Mouse (Mus musculus) intestine, postnatal 0 days (tissue): Measurements from ENCODE around the gene Vwa3a. TPM values are rescaled to one million over a fixed set of nuclear protein-coding genes. Genes with fewer than 3 reads are reported as not detected.

ENCODE experiments used
- ATAC-seq: fragments of 200-750 bp; cut with Nextera tagmentation; 2 replicates; pipeline ENCODE4 v1.8.0; 2017; ENCODE audit warnings: mild to moderate bottlenecking, moderate TSS enrichment, moderate library complexity
- H3K27ac ChIP-seq: fragments of 300-500 bp; sonication (generic); 2 replicates; pipeline ENCODE4 v1.5.1; 2014; ENCODE audit warnings: mild to moderate bottlenecking, low read depth, low read length, moderate library complexity
- H3K27me3 ChIP-seq: fragments of 300-500 bp; sonication (generic); replicated peaks from 2 replicates; pipeline ENCODE4 v1.6.1; 2014; ENCODE audit warnings: low read length, mixed read lengths; ENCODE audit not compliant: control insufficient read depth, insufficient read depth
- H3K36me3 ChIP-seq: fragments of 300-500 bp; sonication (generic); 2 replicates; pipeline ENCODE4 v1.6.1; 2014; ENCODE audit warnings: mild to moderate bottlenecking, moderate library complexity; ENCODE audit not compliant: control insufficient read depth, insufficient read depth
- H3K4me1 ChIP-seq: fragments of 300-500 bp; sonication (generic); replicated peaks from 2 replicates; pipeline ENCODE4 v1.6.1; 2014; ENCODE audit warnings: antibody characterized with exemption, low read length, mixed read lengths; ENCODE audit not compliant: control insufficient read depth, insufficient read depth
- H3K4me2 ChIP-seq: fragments of 300-500 bp; sonication (generic); replicated peaks from 2 replicates; pipeline ENCODE4 v1.6.1; 2014; ENCODE audit warnings: low read depth, mild to moderate bottlenecking, moderate library complexity
- H3K4me3 ChIP-seq: fragments of 300-500 bp; sonication (generic); 2 replicates; pipeline ENCODE4 v1.5.1; 2014; ENCODE audit warnings: low read depth, low read length
- H3K9ac ChIP-seq: fragments of 300-500 bp; sonication (generic); 2 replicates; pipeline ENCODE4 v1.6.1; 2014; ENCODE audit warnings: mild to moderate bottlenecking, low read depth, low read length
- H3K9me3 ChIP-seq: fragments of 300-500 bp; sonication (generic); 2 replicates; pipeline ENCODE4 v1.6.1; 2016; ENCODE audit warnings: mixed run types; ENCODE audit not compliant: control insufficient read depth
- CTCF ChIP-seq: sonication (generic); IDR thresholded peaks from 2 replicates; pipeline ENCODE4 v1.5.1; 2016; ENCODE audit warnings: low read depth, mild to moderate bottlenecking, control low read depth, antibody characterized with exemption, moderate library complexity
- WGBS: fragments of 180-500 bp; shearing (Covaris S2); extraction: QIAGEN DNeasy Blood & Tissue Kit; methylation state at CpG from one replicate; pipeline ENCODE4 v1.1.7; 2014; 5-methylcytosine and 5-hydroxymethylcytosine counted together
- polyA plus RNA-seq: library from polyadenylated mRNA; unstranded; fragments of >200 nt; fragmentation: Nextera tagmentation; extraction: Ambion mirVana; gene quantifications from 2 replicates; pipeline ENCODE4 v1.2.1, GENCODE M21; 2015

Gene Vwa3a
- polyA plus RNA-seq, 1 experiment from 2014 or later: 0.25 TPM

GRCm38 (mm10) chr7:120825097-120825496, 86.0 kb downstream of the Vwa3a start:
- Histone ChIP-seq H3K27ac (no peak overlapping the region), H3K36me3 (no peaks in the 10 kb centered on the region), H3K4me3 (no peak overlapping the region), H3K4me2 (no peak overlapping the region), H3K9ac (no peak overlapping the region), H3K27me3 (no peaks in the 10 kb centered on the region), H3K4me1 (no peaks in the 10 kb centered on the region), H3K9me3 (no peaks in the 10 kb centered on the region)
- no peak for ATAC-seq
- WGBS: 70% methylated on average over 2 of the region's 2 CpGs
- TF ChIP-seq CTCF: no peak

GRCm38 (mm10) chr7:120826408-120826807, 87.3 kb downstream of the Vwa3a start:
- no peaks in the 10 kb centered on the region for H3K27me3 ChIP-seq
- H3K36me3 ChIP-seq: no peaks in the 10 kb centered on the region
- no peak overlapping the region for H3K4me3 ChIP-seq
- H3K27ac ChIP-seq: no peak overlapping the region
- ATAC-seq: peak; percentile 50
- peak; percentile 86 for TF ChIP-seq CTCF
- H3K4me2 ChIP-seq: no peak overlapping the region
- no peaks in the 10 kb centered on the region for H3K9me3 ChIP-seq
- no peak overlapping the region for H3K9ac ChIP-seq
- H3K4me1 ChIP-seq: no peaks in the 10 kb centered on the region; the same call in 1 of the 2 replicates
- 26% methylated on average over 3 of the region's 3 CpGs for WGBS

- 1% methylated on average over 46 of the region's 46 CpGs for WGBS
- no peak for TF ChIP-seq CTCF
- peak overlapping the region; percentile 100 for H3K4me2 ChIP-seq
- no peaks in the 10 kb centered on the region for H3K36me3 ChIP-seq
- H3K9ac ChIP-seq: peak overlapping the region; percentile 57
- peak overlapping the region; percentile 77 for H3K27ac ChIP-seq
- no peaks in the 10 kb centered on the region for H3K27me3 ChIP-seq
- peak overlapping the region; percentile 72 for H3K4me3 ChIP-seq
- H3K9me3 ChIP-seq: no peaks in the 10 kb centered on the region
- H3K4me1 ChIP-seq: no peaks in the 10 kb centered on the region; the same call in 1 of the 2 replicates
- ATAC-seq: peak; percentile 29; the same call in 1 of the 2 replicates
Observed at GRCm38 (mm10) chr7:120830431-120831381, 91.6 kb downstream of the Vwa3a start.

- Histone ChIP-seq H3K4me3 (peak overlapping the region; percentile 62), H3K9me3 (no peaks in the 10 kb centered on the region), H3K27ac (no peak overlapping the region; the same call in 1 of the 2 replicates), H3K27me3 (no peaks in the 10 kb centered on the region), H3K36me3 (no peaks in the 10 kb centered on the region), H3K4me2 (peak overlapping the region; percentile 67), H3K4me1 (peaks cover 2% of the 10 kb centered on the region; the same call in 1 of the 2 replicates), H3K9ac (peak overlapping the region; percentile 8; the same call in 1 of the 2 replicates)
- WGBS: 40% methylated on average over 6 of the region's 6 CpGs
- no peak for TF ChIP-seq CTCF
- no peak for ATAC-seq
Observed at GRCm38 (mm10) chr7:120834426-120834825, 95.3 kb downstream of the Vwa3a start.

GRCm38 (mm10) chr7:120834863-120835372, 95.8 kb downstream of the Vwa3a start:
- WGBS: 4% methylated on average over 14 of the region's 14 CpGs
- Histone ChIP-seq H3K9ac (peak overlapping the region; percentile 8; the same call in 1 of the 2 replicates), H3K27ac (peak overlapping the region; percentile 78), H3K36me3 (no peaks in the 10 kb centered on the region), H3K27me3 (no peaks in the 10 kb centered on the region), H3K4me3 (peak overlapping the region; percentile 62), H3K4me2 (peak overlapping the region; percentile 67), H3K9me3 (no peaks in the 10 kb centered on the region), H3K4me1 (peaks cover 2% of the 10 kb centered on the region; the same call in 1 of the 2 replicates)
- ATAC-seq: peak; percentile 79
- TF ChIP-seq CTCF: no peak
